Mouse (Mus musculus) bone marrow, adult 2 months (tissue): ENCODE data around the gene Ipo4.

Experiments
- CTCF ChIP-seq: fragments of 200-500 bp; IDR thresholded peaks from 2 replicates; pipeline ENCODE4 v1.5.1; 2011; ENCODE audit warnings: low read length, control low read depth; ENCODE audit not compliant: control insufficient read depth, insufficient read depth
- POLR2A ChIP-seq: fragments of 200-500 bp; IDR thresholded peaks from 2 replicates; pipeline ENCODE4 v1.6.1; 2011; ENCODE audit warnings: low read depth, mild to moderate bottlenecking, control low read depth, low read length, borderline replicate concordance; ENCODE audit not compliant: control insufficient read depth

DNA sequence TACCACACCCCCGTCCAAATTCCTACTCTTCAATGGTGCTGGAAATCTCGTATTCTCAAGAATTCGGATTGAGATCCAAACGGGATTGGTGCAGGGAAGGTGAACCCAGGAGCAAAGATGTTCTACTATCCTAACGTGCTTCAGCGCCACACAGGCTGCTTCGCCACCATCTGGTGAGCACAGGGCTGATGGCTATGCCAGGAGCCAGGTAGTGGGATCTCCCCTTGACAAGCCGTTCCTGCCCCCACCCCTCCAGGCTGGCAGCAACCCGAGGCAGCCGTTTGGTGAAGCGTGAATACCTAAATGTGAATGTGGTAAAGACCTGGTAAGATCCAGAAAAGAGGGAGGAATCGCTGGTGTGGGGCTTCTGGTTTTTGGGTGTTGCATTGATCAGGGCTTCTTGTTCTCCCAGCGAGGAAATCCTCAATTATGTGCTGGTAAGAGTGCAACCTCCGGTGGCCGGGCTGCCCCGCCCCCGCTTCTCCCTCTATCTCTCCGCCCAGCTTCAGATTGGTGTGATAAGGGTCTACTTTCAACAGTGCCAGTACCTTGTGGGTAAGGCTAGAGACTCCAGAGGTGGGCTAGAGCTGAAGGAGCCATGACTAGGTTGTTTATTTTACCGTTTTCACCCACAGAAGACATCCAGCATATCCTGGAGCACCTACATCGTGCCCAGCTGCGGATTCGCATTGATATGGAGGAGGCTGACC is 17.1 kb downstream of the Ipo4 start:
- TF ChIP-seq CTCF (no peak), POLR2A (no peak)
